Mouse (Mus musculus): ENCODE results near the gene Prkn.

Prkn gene

DNA sequence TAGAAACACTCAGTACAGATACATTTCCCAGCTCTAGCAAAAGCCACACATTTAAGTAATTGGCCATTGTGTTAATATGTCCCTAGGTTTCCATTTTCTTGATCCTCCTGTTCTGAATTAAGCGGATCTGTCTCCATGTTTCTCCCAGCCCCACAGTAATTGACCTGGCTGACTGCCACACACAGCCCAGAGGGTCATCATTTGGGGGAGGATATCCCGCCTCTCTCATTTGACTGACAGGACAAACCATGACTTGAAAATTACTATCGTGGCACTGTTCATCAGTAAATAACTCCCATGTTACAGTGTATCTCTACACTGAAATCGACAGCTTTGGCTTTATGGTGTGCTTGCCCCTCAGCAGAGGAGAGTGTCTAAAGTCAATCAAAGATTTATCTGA, 146.9 kb downstream of the Prkn start:
- no peak for DNase-seq (ENCODE audit: low spot score in 2 of 2)

DNA sequence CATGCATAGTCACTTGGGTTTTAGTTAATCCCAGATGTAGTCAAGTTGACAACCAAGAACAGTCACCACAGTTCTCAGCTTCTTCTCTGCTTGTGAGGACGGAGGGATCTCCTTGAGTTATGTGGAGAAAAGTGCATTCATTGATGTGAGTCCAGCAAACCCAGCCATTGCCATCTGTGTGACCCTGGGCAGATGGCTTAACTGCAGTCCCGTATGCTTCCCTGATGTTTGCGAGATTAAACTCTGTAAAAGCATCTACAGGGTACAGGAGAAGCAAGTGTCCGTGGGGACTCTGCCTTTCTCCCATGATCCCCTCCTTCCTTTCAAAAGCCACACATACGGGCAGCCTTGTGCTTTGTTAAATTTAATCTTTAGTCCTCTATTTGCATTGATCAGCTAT, 157.1 kb downstream of the Prkn start:
- no peak for DNase-seq (ENCODE audit: low spot score in 2 of 2)

DNA sequence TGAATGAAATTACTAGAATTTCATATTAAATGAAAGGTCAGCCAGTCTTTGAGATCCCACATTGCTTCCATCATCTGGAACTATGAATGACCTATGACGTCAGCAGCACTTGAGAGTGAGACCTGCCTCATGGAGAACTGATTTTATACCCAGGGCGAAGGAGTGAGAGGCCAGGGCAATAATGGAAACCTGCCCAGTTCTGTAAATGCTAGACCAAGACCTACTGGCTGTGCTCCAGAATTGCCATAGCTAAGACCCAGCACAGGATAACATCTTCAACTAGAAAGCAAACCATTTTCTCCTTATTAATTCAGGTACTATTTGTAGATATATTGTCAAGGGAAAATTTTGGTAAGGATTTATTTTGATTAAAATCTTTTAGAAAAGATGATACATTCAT, 183.2 kb downstream of the Prkn start:
- no peak for DNase-seq (ENCODE audit: low spot score in 2 of 2)

DNA sequence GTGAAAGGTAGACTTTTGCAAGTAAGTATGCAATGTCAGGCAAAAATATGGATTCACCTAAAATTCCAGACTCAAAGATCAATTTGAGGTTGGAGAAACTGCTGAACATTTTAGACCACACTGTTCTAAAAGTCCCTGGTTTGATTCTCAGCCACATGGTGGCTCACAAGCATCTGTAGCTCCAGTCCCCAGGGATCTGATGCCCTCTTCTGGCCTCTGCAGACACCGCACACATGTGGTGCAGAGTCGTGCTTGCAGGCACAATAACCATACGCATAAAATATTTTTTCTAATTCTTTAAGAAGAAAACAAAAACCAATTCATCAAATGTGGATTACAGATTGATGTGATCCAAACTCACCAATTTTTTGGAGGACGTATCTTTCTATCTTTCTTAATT, 189.2 kb downstream of the Prkn start:
- no peak for DNase-seq (ENCODE audit: low spot score in 2 of 2)

DNA sequence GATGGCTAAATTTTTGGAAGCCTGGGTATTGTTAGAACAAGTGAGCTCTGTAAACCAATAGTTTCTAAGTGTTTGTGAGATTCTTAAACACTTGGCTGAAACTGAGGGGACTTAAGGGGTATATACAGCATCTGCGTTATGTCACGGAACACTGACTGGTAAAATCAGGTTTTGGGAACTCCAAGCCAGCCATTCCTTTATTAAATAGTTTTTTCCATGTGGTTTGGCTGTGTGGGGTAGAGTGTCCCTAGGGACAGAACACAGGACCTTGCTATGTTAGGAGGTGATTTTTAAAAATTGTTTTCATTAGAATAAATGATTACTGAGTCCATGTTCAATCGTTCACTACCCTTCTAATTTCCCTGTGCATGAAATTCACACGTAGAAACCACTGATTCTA, 190.8 kb downstream of the Prkn start:
- DNase-seq (ENCODE audit: low spot score in 2 of 2), result no peak

DNA sequence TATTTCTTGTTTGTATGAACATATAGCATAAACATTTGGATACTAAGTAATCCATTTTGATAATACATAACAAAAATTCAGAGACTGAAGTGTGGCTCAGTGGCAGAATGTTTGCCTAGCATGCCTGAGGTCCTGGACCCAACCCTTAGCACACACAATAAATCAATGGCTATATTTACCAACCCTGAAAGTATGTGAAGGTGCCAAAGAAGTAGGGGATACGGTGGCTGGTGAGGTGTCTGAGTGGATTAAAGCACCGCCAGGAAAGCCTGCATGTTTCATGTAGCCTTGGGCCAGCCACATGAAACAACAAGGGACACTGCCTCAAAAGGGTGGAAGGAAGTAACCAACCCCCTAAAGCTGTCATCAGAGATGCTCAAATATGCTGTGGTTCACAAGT, 192.2 kb downstream of the Prkn start:
- no peak for DNase-seq (ENCODE audit: low spot score in 2 of 2)

DNA sequence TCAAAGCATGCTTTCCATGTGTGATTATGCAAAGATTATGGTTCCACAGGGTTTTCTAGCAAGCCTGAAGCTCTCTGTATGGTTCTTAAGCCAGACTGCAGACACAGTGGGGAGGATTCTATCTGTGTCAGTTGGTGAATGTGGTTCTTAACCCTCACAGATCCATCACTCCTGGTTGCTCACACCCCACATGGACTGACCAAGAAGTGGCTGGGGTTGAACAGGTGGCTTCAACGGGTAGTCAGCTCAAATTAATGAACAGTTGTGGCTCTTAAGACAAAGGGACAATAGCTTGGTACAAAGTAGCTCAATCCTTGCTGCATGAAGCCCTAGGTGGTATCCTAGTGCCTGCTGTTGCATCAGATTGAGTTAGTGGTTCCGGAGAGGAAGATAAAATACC, 193.4 kb downstream of the Prkn start:
- no peak for DNase-seq (ENCODE audit: low spot score in 2 of 2)

DNA sequence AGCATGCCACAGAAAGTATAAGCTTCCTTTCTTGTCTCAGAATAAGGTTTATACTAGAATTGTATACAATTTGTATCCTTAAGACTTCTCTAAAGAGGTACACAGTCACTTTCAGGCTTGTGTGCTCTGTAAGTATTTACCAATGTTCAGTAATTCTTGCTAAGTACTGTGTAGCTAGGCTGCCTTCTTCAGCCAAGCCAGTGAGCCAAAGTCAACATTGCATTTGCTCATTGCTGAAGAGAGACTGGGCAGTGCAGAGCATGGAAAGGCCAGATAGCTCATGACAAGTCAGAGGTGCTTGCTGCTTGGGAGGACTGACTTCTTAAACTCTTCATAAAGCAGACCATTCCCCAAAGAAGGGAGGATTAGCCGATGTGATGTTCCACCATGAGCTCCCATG, 198.1 kb downstream of the Prkn start:
- DNase-seq (ENCODE audit: low spot score in 2 of 2), result no peak

DNA sequence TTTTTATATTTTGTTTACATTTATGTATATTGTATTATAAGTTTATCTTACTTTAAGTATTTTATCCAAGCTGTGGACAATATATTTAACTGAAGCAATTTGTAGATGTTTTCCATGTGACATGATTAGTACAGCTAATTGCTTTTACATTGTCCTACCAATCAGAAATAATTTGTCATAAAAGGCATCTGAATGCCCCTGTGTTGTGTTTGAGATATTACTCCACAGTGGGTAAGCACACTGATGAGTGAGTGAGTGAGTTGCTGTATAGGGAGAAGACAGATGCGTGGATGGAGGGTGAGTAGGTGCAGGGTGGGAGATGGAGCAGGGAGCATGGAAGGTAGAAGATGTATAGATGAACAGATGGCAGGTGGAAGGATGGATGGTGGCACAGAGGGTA, 218.8 kb downstream of the Prkn start:
- no peak for DNase-seq (ENCODE audit: low spot score in 2 of 2)

DNA sequence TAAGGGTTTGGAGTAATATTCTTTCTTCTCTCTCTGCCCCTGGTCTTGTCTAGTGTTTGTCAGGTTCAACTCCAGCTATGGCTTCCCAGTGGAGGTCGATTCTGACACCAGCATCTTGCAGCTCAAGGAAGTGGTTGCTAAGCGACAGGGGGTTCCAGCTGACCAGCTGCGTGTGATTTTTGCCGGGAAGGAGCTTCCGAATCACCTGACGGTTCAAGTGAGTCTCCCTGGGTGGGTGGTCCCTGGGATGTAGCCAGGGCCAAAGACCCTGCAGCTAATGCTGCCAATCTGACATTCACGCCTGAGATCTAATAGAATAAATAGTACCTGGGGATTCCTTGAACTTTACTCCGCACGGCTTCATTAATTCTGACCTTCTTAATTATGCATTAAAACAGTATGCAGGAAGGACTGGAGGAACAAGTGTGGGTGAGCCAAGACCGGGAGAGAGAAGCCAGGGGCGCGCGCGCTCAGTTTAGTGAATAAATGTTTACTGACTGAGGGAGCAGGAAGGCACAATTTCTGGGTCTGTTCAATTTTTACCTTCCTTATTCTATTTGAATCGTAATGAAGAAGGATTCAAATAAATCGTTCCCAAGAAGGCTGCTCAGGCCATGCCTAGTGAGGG, 227.0 kb downstream of the Prkn start:
- no peak for DNase-seq (ENCODE audit: low spot score in 2 of 2)

DNA sequence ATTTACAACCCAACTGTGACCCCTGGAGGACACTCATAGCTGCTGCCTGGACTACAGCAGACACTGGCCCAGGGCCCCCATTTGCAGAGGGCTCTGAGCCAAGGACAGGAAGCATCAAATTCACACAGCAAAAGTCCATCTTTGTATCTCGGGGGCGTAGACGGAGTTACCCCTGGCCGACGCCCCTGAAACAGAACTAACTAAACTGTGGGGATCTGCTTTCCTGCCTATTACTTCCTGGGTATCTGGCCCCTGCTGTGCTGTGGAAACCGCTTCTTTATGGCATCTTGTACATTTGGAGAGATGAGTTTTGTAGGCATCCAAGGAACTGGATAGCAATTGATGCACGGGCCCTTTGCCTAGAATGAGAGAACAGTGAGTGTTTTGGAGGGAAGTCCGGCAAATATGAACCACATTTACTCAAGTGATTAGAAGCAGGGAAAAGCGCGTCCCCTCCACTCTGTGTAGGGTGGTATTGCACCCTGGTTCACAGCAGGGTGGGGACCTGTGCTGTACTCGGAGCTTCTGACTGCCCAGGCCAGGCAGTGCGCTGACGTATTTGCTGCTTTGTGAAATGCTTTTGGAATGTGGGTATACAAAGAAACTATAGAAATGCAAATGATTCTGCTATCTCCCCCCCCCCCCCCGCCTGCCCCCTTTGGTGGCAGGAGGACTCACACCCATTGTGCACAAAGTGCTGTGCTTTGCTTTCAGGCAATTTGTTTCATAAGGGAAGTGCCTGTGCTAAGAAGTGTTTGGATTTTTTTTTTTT, 227.7 kb downstream of the Prkn start:
- DNase-seq (ENCODE audit: low spot score in 2 of 2), result peak in 1 of 2 experiments; percentile 37

DNA sequence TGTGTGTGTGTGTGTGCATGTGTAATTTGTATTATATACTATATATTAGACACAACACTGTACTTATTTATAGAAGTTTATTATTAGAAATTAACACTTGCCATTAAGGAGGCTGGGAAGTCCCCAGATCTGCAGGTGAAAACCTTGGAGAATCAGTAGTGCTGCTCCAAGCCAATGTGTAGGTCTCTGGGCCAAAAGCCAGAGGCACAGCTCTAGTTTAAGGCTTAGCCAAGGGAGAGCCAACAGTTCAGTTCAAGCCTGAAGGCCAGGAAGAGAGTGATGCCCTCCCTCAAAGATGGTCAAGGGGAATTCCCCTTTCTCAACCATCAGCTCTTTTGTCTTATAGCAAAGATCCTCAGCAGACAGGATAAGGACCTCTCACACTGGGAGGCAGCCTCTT, 230.8 kb downstream of the Prkn start:
- DNase-seq (ENCODE audit: low spot score in 2 of 2), result no peak

DNA sequence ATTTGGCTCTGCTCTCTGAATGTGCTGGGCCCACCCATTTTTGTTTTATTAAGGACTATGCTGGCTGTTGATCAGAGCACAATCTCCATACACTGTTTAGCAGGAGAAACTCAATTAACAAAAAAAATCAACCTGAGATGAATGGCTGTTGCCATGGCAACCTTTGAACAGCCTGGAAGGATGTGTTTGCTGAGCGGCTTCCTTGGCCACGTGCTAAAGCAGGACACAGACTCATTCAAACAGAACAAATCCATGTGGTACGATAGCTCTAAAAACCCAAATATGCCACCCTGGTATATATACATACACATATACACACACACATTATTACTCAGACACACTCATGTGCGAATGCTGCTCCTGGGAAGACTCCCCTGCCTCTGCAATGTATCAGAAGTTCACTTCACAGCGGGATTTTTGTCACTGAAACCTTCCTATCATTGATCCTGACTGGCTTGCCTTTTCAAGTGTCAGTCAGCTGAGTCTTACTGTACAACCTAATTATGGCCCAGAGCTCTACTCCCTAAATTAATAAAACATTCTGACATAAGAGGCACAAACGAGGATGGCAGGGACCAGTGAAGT, 236.2 kb downstream of the Prkn start:
- DNase-seq (ENCODE audit: low spot score in 2 of 2), result no peak

DNA sequence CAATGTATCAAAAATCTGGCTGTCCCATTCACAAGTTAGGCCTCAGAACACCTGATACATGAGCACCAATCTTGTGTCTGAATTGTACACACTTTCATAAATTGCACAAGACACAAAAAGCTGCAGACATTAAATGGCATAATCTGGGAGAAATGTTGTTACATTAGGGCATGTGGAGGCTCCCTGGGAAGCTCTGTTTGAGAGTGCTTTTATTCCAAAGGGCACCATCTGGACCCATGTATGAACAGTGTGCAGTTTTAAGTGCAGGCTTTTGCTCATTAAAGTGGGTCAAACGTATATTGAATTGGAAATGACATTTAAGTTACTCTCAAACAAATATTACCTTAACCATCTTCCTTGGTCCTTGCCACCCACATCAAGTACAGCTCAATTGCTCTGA, 246.3 kb downstream of the Prkn start:
- DNase-seq (ENCODE audit: low spot score in 2 of 2), result no peak

DNA sequence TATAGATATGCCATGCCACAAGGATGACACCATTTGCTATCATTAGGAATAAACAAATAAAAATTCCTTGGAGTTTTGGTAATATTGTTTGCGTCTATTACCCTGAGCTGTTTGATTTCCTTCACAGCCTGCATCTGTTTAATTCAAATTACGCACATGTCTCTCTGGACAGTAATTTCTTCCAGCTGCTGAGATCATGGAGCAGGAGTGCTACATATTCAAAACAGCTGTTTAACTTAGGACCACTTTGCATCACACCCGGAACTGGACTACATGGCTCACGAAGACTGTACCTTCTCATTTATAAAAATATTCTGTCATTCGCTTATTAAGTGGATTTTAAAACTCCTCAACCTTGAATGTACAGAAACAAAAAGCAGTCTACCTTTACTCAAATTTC, 246.9 kb downstream of the Prkn start:
- DNase-seq (ENCODE audit: low spot score in 2 of 2), result no peak

DNA sequence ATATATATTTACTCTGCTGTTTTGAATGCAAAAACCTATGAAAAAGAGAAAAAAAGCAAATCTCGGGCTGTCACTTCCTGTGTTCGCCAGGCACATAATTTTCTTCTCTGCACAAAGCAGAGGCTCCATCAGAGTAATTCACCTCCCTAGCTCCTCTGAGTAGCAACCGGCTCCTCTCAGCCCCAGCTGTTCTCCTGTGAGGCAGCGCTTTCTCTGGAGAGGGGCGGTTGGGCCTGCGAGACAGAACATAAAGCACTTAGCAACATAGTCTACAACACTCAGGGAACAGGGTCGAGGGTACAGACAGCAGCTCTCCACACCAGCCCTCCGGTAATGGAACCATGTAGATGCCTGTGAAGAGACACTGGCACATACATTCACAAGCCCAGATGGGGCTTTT, 247.6 kb downstream of the Prkn start:
- no peak for DNase-seq (ENCODE audit: low spot score in 2 of 2)

DNA sequence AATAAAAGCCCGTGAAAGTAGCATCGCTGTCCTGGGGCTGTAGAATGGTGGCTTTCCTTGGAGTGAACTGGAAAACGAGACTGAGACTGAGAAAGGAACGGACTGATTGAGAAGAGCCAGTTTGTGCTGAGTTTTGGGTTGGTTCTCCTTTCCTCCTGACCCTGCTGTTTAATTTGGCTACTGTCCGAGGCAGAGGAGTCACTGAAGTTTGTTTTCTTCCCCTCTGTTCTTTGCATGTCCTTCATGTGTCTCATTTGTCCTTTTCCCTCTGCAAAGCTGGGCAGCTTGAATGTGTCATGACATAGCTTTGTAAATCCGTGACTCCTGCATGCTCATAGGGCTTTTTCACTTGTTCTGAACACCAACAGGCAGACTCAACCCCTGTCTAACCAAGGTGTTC, 249.2 kb downstream of the Prkn start:
- DNase-seq (ENCODE audit: low spot score in 2 of 2), result no peak

DNA sequence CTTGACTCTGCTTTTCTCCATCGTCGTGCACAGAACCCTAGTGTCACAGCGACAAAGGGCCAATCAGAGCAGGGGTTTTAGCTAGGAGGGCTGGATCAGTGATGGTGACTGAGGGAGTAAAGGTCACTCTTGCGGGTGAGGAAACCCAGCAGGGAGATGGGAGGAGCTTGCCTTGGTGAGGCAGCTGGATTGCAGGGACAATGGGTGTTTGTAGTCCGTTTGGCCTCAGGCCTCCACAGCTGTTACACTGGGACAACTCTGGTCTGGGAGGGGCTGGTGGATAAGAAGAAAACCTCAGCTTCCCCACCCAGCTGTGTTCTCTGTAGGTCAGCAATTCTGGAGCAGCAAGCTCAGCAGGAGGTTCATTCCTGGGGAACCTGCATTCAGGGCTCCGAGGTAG, 252.7 kb downstream of the Prkn start:
- DNase-seq (ENCODE audit: low spot score in 2 of 2), result no peak

DNA sequence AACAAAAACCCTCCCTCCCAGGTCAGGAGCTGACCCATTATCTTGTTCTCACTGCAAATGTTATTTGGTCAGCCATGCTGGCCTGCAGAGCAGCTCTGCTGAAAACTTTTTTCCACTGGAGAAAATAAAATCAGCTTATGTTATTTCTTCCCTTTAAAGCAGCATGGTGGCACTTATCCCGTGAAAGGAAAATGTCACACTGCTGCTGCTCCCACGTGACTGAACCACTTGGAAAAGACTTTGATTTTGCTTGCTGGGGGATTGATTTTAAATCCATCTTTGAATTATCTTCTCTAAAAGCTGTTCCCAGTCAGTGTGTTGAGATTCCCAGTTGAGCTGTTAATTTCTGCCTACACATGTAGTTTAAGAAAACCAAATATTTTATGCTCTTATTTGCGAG, 253.1 kb downstream of the Prkn start:
- DNase-seq (ENCODE audit: low spot score in 2 of 2), result no peak

DNA sequence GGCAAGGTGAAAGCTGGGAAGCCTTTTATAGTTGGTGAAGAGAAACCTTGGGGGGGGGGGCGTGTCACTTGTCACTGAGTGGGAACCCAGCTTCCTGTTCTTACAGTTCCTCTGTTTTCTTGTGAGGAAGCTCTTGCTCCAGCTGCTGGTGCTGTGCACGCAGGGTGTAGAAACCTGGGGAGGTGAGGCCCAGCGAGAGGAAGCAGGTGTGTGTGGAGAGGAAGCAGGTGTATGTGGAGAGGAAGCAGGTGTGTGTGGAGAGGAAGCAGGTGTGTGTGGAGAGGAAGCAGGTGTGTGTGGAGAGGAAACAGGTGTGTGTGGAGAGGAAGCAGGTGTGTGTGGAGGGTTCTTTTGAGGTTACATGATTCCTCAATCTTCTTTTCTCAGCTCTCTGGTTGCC, 266.8 kb downstream of the Prkn start:
- no peak for DNase-seq (ENCODE audit: low spot score in 2 of 2)

DNA sequence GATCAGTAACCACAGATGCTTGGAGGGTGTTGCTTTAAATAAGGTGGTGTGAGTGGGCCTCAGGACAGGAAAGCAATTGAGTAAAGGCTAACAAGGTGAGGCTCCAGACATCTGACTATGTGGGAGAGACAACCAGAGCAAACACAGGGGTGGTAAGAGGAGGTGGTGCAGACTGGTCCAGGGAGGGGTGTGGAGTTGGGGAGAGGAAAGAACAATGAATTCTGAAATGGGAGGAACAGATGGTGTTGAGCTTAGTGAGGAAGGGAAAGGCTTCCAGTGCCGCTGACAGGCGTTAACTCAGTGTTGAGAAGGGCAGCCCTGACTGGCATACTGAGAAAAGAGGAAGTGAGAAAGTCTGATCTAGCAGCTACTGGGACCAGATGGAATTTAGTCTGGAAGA, 267.7 kb downstream of the Prkn start:
- no peak for DNase-seq (ENCODE audit: low spot score in 2 of 2)

DNA sequence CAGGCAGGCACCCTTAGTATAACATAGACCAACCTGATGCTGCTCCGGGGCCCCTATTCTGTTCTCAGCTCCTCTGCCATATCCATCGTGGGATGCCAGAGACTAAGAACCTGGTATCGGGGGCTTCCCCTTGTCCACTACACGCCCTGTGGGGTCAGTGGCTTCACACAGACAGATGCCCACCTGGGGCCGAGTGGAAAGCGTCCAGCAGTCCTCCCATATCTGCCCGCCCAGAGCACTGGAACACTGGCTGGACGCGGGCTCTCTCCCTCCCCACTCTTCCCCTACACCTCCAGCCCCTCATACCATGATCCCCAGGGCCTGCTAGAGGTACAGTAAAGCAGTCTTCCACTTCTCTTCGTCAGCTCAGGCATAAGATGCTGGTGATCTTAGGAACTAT, 277.3 kb downstream of the Prkn start:
- no peak for DNase-seq (ENCODE audit: low spot score in 2 of 2)

DNA sequence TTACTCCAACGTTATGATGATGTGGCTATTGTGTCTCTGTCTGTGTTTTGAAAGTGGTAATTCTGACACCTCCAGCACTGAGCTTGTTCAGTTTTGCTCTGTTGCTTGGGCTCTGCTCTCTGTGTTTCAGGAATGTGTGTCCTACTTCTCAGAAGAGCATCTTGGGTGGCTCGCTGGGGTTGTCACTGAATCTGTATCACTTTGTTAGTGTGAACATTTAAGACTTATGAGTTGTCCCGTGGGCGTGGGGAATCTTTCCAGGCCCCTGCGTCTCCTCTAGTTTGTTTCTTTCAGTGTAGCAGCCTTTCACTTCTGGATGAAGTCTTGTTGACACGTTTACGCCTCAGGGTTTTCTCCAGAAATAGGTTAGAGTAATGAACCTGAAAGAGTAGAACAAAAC, 283.9 kb downstream of the Prkn start:
- no peak for DNase-seq (ENCODE audit: low spot score in 2 of 2)

DNA sequence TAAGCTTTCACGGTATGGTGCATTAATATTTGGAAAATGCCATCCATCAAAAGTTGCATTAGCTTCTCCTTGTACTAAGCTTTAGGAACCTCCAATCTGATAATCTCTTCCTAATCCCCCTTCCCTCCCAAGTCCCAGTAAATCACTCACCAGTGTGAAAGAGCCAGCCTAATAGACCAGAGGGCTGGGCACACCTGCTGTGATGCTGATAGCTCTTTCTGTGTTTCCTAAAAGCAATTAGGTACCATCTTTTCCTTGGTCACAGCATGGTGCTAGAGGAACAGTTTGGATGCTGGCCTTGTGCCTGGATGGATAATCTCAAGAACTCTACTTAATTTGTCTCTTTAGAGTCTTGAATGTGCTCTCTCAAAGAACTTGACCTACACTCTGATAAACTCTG, 287.0 kb downstream of the Prkn start:
- DNase-seq (ENCODE audit: low spot score in 2 of 2), result no peak

All from urinary bladder, postnatal 4 days (tissue).